Mouse (Mus musculus): ENCODE measurements at regions not wholly inside any gene's neighbourhood (a gene's known extent, or its start where the extent isn't known, plus 50 kb on each side); places are given as distances from the start of the nearest gene placed in this dataset.

- H3K36me3 ChIP-seq: no peaks in the 10 kb centered on the region
- H3K9me3 ChIP-seq: no peaks in the 10 kb centered on the region
- H3K27ac ChIP-seq (replicated peaks): no peak overlapping the region
- no peaks in the 10 kb centered on the region for H3K27me3 ChIP-seq
- no peak overlapping the region for H3K4me2 ChIP-seq
- WGBS: 40% methylated on average over 1 of the region's 1 CpGs
- no peak overlapping the region for H3K4me3 ChIP-seq
- peak; percentile 68; the same call in 1 of the 2 replicates for ATAC-seq (ENCODE audit: low FRiP score, low read depth)
- no peaks in the 10 kb centered on the region for H3K4me1 ChIP-seq (replicated peaks)
- no peak overlapping the region for H3K9ac ChIP-seq
These were observed 530.5 kb upstream of the Alcam start for GRCm38 (mm10) chr16:52984336-52984735.

GRCm38 (mm10) chr16:52980995-52981394 lies 527.1 kb upstream of the Alcam start:
- ATAC-seq (ENCODE audit: low FRiP score, low read depth): no peak
- Histone ChIP-seq H3K4me1 (replicated peaks) (no peaks in the 10 kb centered on the region), H3K36me3 (no peaks in the 10 kb centered on the region), H3K27me3 (no peaks in the 10 kb centered on the region), H3K4me3 (no peak overlapping the region), H3K27ac (replicated peaks) (no peak overlapping the region), H3K9me3 (no peaks in the 10 kb centered on the region), H3K9ac (no peak overlapping the region), H3K4me2 (no peak overlapping the region)
- 87% methylated on average over 2 of the region's 2 CpGs for WGBS

GRCm38 (mm10) chr16:52972811-52973210 lies 518.9 kb upstream of the Alcam start:
- Histone ChIP-seq H3K9me3 (no peaks in the 10 kb centered on the region), H3K36me3 (no peaks in the 10 kb centered on the region), H3K27ac (replicated peaks) (no peak overlapping the region), H3K4me2 (no peak overlapping the region), H3K4me3 (no peak overlapping the region), H3K9ac (no peak overlapping the region), H3K27me3 (no peaks in the 10 kb centered on the region), H3K4me1 (replicated peaks) (no peaks in the 10 kb centered on the region)
- 91% methylated on average over 2 of the region's 2 CpGs for WGBS
- no peak for ATAC-seq (ENCODE audit: low FRiP score, low read depth)

- no peak overlapping the region for H3K9ac ChIP-seq
- H3K4me1 ChIP-seq (replicated peaks): no peaks in the 10 kb centered on the region
- no peak for ATAC-seq (ENCODE audit: low FRiP score, low read depth)
- no peaks in the 10 kb centered on the region for H3K27me3 ChIP-seq
- H3K4me2 ChIP-seq: no peak overlapping the region
- WGBS: 43% methylated on average over 4 of the region's 4 CpGs
- no peaks in the 10 kb centered on the region for H3K36me3 ChIP-seq
- no peak overlapping the region for H3K27ac ChIP-seq (replicated peaks)
- H3K9me3 ChIP-seq: no peaks in the 10 kb centered on the region
- no peak overlapping the region for H3K4me3 ChIP-seq
These were observed 493.8 kb upstream of the Alcam start for GRCm38 (mm10) chr16:52947679-52948078.

GRCm38 (mm10) chr16:52934749-52935148 lies 480.9 kb upstream of the Alcam start:
- no peak for ATAC-seq (ENCODE audit: low FRiP score, low read depth)
- no peak overlapping the region for H3K9ac ChIP-seq
- no peak overlapping the region for H3K27ac ChIP-seq (replicated peaks)
- no peaks in the 10 kb centered on the region for H3K36me3 ChIP-seq
- H3K4me2 ChIP-seq: no peak overlapping the region
- no peaks in the 10 kb centered on the region for H3K4me1 ChIP-seq (replicated peaks)
- H3K27me3 ChIP-seq: no peaks in the 10 kb centered on the region
- 82% methylated on average over 1 of the region's 1 CpGs for WGBS
- no peak overlapping the region for H3K4me3 ChIP-seq
- H3K9me3 ChIP-seq: no peaks in the 10 kb centered on the region

- H3K36me3 ChIP-seq: no peaks in the 10 kb centered on the region
- H3K4me1 ChIP-seq (replicated peaks): no peaks in the 10 kb centered on the region
- 87% methylated on average over 3 of the region's 3 CpGs for WGBS
- no peak overlapping the region for H3K9ac ChIP-seq
- no peaks in the 10 kb centered on the region for H3K27me3 ChIP-seq
- no peak for ATAC-seq (ENCODE audit: low FRiP score, low read depth)
- no peak overlapping the region for H3K4me3 ChIP-seq
- H3K9me3 ChIP-seq: no peaks in the 10 kb centered on the region
- H3K4me2 ChIP-seq: no peak overlapping the region
- no peak overlapping the region for H3K27ac ChIP-seq (replicated peaks)
These were observed 478.1 kb upstream of the Alcam start for GRCm38 (mm10) chr16:52931978-52932377.

- H3K27ac ChIP-seq (replicated peaks): no peak overlapping the region
- no peaks in the 10 kb centered on the region for H3K36me3 ChIP-seq
- H3K27me3 ChIP-seq: no peaks in the 10 kb centered on the region
- no peak overlapping the region for H3K9ac ChIP-seq
- ATAC-seq (ENCODE audit: low FRiP score, low read depth): peak; percentile 87
- H3K9me3 ChIP-seq: no peaks in the 10 kb centered on the region
- H3K4me1 ChIP-seq (replicated peaks): no peaks in the 10 kb centered on the region
- H3K4me3 ChIP-seq: no peak overlapping the region
- peak overlapping the region; percentile 23; the same call in 1 of the 2 replicates for H3K4me2 ChIP-seq
- 49% methylated on average over 13 of the region's 14 CpGs for WGBS
These were observed 438.8 kb upstream of the Alcam start for GRCm38 (mm10) chr16:52892467-52893255.

- no peaks in the 10 kb centered on the region for H3K9me3 ChIP-seq
- no peaks in the 10 kb centered on the region for H3K4me1 ChIP-seq (replicated peaks)
- 75% methylated on average over 4 of the region's 4 CpGs for WGBS
- no peak for ATAC-seq (ENCODE audit: low FRiP score, low read depth)
- no peak overlapping the region for H3K4me2 ChIP-seq
- no peaks in the 10 kb centered on the region for H3K36me3 ChIP-seq
- H3K27ac ChIP-seq (replicated peaks): no peak overlapping the region
- no peak overlapping the region for H3K4me3 ChIP-seq
- no peak overlapping the region for H3K9ac ChIP-seq
- no peaks in the 10 kb centered on the region for H3K27me3 ChIP-seq
These were observed 425.7 kb upstream of the Alcam start for GRCm38 (mm10) chr16:52879463-52880114.

- WGBS: 83% methylated on average over 6 of the region's 6 CpGs
These were observed 414.0 kb upstream of the Alcam start for GRCm38 (mm10) chr16:52867833-52868232.

GRCm38 (mm10) chr16:52863554-52863953 lies 409.7 kb upstream of the Alcam start:
- Histone ChIP-seq H3K4me2 (no peak overlapping the region), H3K4me3 (no peak overlapping the region), H3K27me3 (no peaks in the 10 kb centered on the region), H3K9me3 (no peaks in the 10 kb centered on the region), H3K27ac (replicated peaks) (no peak overlapping the region), H3K4me1 (replicated peaks) (no peaks in the 10 kb centered on the region), H3K36me3 (no peaks in the 10 kb centered on the region), H3K9ac (no peak overlapping the region)
- ATAC-seq (ENCODE audit: low FRiP score, low read depth): no peak
- whole genome bisulfite sequencing: 95% methylated on average over 1 of the region's 1 CpGs

More at GRCm38 (mm10) chr16:52867833-52868232, 414.0 kb upstream of the Alcam start:
- no peaks in the 10 kb centered on the region for H3K36me3 ChIP-seq
- H3K9ac ChIP-seq: no peak overlapping the region
- no peak overlapping the region for H3K4me2 ChIP-seq
- no peak overlapping the region for H3K27ac ChIP-seq (replicated peaks)
- no peak overlapping the region for H3K4me3 ChIP-seq
- H3K4me1 ChIP-seq (replicated peaks): no peaks in the 10 kb centered on the region
- no peaks in the 10 kb centered on the region for H3K27me3 ChIP-seq
- H3K9me3 ChIP-seq: no peaks in the 10 kb centered on the region
- no peak for ATAC-seq (ENCODE audit: low FRiP score, low read depth)

- Histone ChIP-seq H3K4me2 (no peak overlapping the region), H3K9ac (no peak overlapping the region), H3K4me3 (no peak overlapping the region), H3K27me3 (no peaks in the 10 kb centered on the region), H3K27ac (replicated peaks) (no peak overlapping the region), H3K36me3 (no peaks in the 10 kb centered on the region), H3K9me3 (no peaks in the 10 kb centered on the region), H3K4me1 (replicated peaks) (no peaks in the 10 kb centered on the region)
- ATAC-seq (ENCODE audit: low FRiP score, low read depth): no peak
- WGBS: 89% methylated on average over 6 of the region's 6 CpGs
These were observed 407.4 kb upstream of the Alcam start for GRCm38 (mm10) chr16:52861263-52861662.

- Histone ChIP-seq H3K36me3 (no peaks in the 10 kb centered on the region), H3K27me3 (no peaks in the 10 kb centered on the region), H3K4me1 (replicated peaks) (no peaks in the 10 kb centered on the region), H3K9me3 (no peaks in the 10 kb centered on the region), H3K9ac (no peak overlapping the region), H3K27ac (replicated peaks) (no peak overlapping the region), H3K4me3 (no peak overlapping the region), H3K4me2 (no peak overlapping the region)
- ATAC-seq (ENCODE audit: low FRiP score, low read depth): no peak
- 61% methylated on average over 8 of the region's 8 CpGs for WGBS
These were observed 404.8 kb upstream of the Alcam start for GRCm38 (mm10) chr16:52858441-52859209.

Data from hindbrain, embryonic 15.5 days (tissue).